Mouse (Mus musculus): ENCODE data around the gene Cga. TPM values are rescaled to one million over a fixed set of nuclear protein-coding genes. Genes with fewer than 3 reads are reported as not detected.

Gene Cga
- not detected for polyA plus RNA-seq (2012; fragmentation: generic; extraction: Trizol)

DNA sequence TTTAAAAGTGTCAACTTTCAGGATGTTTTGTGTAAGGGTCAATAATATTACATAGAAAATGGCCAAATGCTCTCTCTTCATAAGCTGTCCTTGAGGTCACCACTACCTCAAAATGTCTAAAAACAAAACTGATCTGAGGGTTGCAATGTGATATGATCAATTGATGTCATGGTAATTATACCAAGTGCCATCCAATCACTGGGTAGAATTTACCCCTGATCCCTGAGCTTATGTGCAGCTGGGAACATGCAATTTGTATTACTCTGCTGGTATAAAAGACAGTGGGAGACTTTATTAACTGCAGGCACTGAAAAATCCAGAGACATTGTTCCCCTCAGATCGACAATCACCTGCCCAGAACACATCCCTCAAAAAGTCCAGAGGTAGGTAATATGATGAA lies at the start of gene Cga:
Cga (plus strand) TSS at position 301 of the 400 bp plus-strand sequence.

DNA sequence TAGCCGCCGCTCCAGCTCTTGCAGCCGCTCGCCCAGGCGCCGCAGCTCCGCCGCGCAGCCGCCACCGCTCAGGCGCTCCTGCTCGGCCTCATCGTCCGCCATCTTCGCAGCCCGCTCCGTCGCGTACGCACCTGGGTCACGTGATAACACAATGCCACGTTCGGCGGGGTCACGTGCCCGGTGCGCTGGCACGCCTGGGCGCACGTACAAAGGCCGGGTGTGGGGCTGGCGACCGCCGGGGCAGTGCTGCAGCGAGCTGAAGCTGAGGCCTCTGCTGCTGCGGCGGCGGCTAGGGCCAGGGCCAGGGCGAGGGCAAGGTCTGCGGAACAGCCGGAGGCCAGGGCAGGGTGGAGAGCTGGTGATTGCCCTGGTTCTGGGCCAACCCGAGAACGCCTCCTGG lies 10.8 kb upstream of the Cga start, which contains the start of gene Zfp292:
Zfp292 (minus strand) TSS at position 143 of the 400 bp plus-strand sequence.

Other genes with a start within 250 kb of the Cga start
- 10 to 100 TPM in 1 of 2 experiments, 1 to 10 TPM in 1; 1.9 to 20.7 TPM for gene Slc35a1, start 206.3 kb upstream of the Cga start, polyA plus RNA-seq (2012; fragmentation: generic; extraction: Trizol)
- gene Cfap206, start 163.6 kb upstream of the Cga start, polyA plus RNA-seq (2012; fragmentation: generic; extraction: Trizol): under 1 TPM in 1 of 2 experiments, not detected in 1; 0.07 TPM
- not detected for gene Gm136, start 137.5 kb upstream of the Cga start, polyA plus RNA-seq (2012; fragmentation: generic; extraction: Trizol)
- 10 to 100 TPM in 1 of 2 experiments, 1 to 10 TPM in 1; 6.2 to 27.7 TPM for gene Smim8, start 115.4 kb upstream of the Cga start, polyA plus RNA-seq (2012; fragmentation: generic; extraction: Trizol)
- 1 to 10 TPM in 1 of 2 experiments, under 1 TPM in 1; 0.12 to 1.6 TPM for gene Zfp292, start 10.8 kb upstream of the Cga start, polyA plus RNA-seq (2012; fragmentation: generic; extraction: Trizol)